Mouse (Mus musculus) urinary bladder, postnatal 25 days (tissue): ENCODE measurements around the gene Mmgt2.

Experiments used
- DNase-seq: peaks from one replicate; pipeline ENCODE4 v3.0.0; 2022; ENCODE audit warnings: low spot score

Mmgt2 gene

DNA sequence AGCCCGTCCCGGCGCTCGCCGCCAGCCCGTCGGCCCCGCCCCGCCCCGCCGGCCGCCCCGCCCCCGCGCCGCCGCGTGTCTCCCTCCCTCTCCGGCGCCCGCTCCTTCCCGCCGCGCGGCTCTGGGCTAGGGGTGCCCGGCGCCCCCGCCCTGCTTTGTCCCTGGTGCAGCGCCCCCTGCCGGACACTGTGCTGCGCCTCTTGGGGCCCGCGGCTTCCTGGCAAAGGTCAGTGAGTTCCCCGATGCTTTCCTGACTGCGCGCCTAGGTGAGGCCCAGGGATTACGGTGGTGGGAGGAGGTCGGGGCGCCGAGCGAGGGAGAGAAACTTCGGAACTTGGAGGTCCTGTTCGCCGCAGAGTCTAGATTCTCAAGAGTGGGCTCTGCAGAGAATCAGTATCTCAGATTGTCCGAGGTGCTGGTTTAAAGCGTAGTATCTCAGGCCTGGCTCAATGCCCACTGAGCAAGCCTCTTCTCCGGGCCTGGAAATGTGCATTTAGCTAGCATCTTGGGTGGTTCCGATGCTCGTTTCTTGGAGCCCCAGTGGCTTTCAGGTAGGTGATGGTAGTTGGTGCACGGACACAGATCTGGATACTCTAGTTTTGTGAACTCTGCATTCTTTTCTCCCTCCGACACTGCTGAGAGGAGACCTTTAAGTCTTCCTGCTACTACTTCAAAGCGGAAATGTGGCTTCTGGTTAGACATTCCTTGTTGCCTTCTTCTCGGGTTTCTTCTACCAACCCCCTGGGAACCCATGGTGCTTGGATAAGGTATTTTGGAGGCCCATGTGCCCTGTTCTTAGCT lies at the start of gene Mmgt2:
Gene Mmgt2 (plus strand): TSS at position 74 of the 801 bp plus-strand sequence.
- peak; percentile 99 for DNase-seq

DNA sequence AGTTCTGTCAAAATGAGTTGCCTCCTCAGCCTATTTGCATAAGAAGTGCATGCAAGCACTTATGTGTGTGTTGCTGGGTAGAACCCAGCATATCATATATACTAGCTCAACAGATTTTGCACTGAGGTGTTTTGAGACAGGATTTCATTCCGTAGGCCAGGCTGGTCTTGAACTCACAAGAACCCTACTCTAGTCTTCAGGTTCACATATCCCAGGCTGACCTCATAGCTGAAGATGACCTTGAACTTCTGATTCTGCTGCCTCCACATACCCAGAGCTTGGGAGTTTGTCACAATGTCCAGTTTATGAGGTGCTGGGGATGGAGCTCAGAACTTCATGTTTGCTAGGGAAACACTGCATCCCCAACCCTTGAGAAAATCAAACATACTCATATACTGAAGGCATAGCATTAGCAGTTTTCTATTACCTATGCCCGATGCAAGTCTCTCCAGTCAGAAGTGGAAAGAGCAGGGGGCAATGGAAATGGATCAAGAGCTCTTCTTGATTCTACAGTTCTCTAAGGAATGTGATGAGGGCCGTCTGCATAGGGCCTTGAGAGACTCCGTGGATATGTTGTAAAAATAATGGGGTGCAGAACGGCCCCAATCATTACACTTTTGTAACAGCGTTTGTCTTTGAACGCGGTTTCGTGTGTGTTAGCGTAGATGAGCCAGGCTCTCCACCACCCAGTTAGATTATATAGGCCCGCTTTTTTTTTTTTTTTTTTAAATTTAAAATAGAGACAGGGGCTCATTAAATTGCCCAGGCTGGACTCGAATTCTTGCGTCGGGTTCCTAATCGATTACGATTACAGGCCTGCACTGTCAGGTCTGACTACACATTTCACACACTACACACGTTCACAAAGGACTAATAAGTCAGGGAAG lies 46.5 kb upstream of the Mmgt2 start:
- DNase-seq: no peak

DNA sequence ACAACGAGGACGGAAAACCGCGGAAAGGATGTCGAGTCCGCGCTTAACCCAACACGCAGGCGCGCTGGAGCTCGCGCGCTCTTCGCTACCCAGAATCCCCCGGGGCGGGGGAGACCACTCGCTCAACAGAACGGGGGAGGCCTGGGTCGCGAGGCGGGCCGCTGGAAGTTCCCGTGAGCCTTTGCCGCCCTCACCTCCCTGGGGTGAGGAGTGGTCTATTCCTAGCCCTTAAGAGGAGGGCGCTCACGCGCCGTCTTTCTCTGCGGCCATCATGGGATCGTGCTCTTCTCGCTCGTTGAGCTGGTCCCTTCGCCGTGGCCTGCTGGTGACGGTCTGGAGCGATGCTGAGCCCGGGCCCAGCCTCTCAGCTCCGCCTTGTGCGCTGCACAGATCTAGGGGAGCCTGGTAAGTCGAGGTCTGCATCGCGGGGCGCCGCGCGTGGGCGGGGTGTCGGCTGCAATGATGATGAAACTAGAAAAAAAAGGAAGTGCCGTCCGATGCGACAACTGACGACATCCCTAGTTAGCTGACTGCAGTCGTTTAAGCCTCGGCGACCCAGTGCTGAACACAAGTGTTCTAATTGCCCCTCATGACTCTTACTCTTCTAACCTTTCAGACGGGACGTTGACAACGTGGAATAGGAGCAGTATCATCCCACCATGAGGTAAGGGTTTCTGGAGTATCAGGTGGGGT lies 45.7 kb upstream of the Mmgt2 start:
- DNase-seq: peak; percentile 94

DNA sequence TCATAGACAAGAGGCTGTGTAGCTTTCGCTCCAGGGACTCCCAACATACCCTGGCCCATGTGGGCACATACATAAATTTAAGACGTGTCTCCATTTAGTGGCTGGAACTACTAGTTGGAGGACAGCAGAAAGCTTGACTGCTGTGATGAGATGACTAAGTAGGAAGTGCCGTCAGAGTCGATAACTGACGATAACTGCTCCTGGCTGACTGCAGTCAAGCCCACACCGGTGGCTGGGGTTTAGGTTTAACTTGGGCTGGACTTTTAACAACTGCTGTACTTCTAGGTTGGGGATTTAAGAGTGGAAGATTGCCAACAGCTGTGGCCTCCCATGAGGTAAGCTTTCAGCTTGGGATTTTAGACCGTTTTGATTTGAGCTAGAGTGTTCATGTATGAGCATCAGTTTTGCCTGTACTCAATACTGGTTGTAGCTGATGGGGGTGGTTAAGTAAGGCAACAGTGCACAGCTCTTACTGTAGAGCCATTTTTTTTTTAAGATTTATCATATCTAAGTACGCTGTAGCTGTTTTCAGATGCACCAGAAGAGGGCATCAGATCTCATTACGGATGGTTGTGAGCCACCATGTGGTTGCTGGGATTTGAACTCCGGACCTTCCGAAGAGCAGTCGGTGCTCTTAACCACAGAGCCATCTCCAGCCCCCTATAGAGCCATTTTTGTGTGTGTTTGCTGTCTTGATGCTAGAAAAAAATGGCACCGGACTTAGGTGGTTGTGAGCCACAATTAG lies 45.0 kb upstream of the Mmgt2 start:
- no peak for DNase-seq

DNA sequence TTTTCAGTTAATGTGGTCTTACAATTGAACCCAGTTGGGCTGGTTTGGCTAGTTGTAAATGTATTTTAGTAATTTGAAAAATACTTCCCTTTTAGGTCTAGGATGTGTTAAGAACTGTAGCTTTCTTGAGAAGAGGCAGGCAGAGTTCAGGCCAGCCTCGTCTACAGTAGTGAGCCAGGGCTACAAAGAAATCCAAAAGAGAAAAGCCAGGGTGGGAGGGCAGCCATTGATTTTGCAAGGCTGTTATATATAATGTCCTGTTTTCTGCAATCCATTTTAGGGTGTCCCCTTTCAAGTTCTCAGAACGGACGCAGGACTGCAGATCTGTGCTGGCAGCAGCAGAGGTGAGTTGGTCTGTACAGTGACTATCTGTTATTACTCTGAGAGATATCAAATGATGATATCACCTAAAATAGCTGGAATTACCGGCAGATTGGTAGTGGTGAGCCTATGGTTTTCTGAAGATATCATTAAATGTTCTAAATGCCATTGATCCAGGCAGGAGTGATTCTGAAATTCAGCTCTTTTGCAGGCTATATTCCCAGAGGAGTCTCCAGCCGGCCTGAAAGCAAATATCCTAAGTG lies 44.2 kb upstream of the Mmgt2 start:
- DNase-seq: no peak

DNA sequence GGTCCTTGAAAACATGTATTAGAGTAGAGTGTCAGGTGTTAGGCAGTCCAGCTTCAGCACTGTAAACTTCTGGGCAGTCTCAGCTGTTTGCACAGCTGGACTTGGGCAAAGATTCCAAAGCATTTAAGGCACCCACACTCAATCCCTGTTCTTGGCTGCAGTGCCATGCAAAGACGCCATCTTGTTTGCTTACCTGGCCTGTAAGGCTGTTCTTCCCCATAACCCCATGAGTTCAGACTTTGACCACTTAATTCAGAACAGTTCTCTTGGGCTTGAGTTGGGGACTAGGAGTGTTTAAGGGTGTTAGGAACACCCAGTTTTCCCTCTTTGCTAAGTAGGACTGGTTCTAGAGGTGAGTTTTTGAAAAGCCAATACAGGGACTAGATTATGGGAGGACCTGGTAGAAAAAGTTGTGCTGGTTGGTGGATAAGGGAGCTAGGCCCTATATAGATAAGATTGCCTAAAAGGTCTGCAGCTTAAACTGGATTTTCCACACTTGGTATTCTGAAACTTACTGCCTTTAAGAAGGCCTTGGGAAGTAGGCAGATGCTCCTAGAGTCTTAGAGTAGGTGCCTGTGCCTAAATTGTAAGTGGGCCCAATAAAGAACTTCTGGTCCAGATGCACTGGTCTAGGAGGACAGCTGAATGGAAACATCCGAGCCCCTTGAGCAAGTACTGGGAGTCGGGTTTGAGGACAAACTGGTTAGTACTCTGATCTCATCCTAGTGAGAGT lies 43.4 kb upstream of the Mmgt2 start:
- DNase-seq: no peak

DNA sequence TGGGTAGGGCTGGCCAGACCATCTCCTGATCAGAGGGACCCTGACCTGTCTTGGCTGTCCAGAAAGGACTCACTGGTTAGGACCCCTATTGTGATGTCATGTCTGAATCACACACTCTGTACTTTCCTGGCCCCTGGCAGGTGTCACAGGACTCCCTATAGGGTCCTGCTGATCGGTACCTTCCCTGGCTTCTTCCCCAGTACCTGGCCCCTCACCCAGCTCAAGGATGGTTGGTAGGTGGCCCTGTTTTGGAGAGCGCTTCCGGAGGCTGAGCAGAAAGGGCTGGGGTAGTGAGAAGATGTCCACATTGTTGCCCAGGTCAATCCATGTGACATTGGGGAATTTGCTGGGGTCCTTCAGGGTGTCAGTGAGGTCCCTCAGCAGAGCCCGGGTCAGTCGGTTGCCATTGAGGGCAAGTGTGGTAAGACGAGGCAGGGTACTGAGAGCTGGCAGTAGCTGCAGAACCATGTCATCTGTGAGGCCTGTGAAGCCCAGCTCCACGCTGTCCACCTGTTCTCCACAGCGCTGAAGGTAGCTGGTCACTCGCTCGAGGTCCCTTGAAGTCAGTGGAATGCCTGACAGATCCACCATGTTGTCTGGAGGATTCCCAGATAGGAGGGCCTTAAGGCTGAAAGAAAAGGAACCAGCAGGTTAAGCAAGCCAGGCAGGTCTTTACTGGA lies 42.7 kb upstream of the Mmgt2 start:
- no peak for DNase-seq

DNA sequence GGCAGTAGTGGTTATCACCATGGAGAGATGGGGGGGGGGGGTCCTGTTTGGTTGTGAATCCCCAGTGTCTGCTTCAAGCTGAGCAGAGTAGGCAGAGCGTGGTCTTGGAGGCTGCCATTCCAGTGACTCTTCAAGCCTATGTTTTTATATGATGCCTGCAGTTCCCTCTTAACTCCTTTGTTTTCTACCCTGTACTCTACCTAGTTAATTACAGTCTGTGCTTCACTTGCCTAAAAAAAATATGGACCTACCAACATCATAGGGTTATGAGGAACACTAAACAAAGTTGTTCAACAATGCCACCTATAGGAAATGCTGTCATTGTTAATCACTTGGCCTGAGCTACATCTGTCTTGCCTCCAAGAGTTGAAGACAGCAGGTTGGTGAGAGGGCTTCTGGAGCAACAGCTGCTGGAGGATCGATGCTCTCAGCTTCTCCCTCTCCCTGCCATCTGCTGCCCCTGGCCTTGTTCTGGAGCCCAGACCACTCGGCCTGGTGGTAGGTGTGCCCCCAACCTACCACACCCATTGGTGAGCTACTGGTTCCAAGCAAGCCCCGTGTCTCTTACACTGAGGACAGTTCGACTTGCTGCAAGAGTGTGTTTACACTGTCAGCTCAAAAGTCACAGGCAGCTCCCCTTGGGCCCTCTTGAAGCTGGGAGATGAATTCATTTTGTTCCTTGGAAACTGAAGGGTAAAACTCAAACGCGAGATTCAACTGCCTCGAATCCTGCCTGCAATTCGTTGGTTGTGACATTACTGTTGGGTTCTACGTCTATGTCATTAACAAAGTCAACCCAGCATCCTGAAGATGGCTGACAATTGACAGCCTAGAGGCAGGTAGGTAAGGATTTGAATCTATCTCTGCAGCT lies 41.9 kb upstream of the Mmgt2 start:
- DNase-seq: no peak

DNA sequence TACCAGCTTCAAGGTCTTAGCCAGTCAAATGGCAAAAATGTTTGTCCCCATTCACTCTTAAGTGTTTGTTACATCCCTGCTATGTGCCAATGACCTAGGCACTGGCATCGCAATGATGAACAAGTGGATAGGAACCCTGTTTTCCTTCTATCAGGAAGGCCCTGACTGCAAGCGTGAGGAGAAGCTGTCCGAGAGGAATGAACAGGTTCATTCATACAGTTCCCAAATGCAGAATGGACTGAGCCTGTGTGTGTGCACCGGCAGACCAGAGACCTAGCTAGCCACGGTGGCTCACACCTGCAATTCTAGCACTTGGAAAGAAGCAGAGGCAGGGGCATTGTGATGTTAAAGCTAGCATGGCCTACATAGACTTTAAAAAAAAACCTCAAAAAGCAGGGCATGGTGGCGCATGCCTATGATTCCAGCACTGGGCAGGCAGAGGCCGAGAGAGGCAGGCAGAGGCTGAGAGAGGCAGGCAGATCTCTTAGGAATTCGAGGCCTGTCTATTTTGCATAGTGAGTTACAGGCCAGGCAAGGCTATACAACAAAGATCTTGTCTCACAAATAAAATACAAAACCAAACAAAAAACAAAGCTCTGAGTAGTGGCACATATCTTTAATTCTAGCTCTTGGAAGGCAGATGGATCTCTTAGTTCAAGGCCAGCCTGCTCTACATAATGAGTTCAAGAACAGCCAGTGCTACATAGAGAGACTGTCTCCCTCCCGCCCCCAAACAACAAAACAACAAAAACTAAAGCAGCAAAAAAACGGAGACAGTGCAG lies 41.1 kb upstream of the Mmgt2 start:
- DNase-seq: no peak

DNA sequence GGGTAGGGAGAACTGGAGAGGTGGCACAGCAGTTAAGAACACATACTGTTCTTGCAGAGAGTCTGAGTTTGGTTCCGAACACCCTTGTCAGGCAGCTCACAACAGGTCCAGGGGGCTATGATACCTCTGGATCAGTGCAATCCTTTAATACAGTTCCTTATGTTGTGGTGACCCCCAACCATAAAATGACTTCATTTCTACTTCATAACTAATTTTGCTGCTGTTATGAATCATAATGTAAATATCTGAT lies 40.6 kb upstream of the Mmgt2 start:
- no peak for DNase-seq

DNA sequence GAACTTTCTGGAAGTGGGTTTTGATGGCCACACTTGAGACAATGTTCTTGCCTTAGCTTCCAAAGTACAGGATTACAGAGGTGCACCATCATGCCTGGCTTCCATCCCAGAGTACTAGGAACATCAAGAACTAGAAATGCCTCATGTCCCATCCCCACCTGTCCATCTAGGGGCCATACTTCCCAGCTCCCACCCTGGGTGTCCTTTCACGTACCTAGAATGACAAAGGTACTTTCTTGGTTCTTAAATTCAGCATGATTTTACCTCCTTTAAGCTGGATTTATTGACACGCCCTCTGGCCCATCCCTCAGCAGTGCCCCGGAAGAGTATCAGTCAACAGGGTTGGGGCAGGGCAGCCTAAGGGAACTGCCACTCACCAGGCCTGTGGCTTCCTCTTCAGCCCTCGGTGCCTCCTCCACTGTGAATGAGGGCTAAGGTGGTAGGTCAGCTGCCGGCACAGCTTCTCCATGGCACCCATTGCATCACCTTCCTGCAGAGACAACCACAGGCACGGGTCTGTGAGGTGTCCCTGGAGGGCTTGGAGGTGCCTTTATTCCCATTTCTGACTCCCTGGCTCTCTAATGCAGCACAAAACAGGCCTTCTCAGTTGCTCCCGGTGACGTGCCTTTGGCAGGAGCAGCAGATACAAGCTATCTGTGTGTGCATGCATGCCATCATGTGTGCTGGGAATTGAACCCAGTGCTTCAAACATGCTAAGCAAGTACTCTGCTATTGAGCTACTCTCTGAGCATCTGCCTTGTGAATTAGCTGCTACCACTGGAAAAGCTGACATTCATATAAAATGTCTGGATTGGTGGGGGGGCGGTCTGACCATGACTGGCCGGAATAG lies 39.4 kb upstream of the Mmgt2 start:
- DNase-seq: no peak

DNA sequence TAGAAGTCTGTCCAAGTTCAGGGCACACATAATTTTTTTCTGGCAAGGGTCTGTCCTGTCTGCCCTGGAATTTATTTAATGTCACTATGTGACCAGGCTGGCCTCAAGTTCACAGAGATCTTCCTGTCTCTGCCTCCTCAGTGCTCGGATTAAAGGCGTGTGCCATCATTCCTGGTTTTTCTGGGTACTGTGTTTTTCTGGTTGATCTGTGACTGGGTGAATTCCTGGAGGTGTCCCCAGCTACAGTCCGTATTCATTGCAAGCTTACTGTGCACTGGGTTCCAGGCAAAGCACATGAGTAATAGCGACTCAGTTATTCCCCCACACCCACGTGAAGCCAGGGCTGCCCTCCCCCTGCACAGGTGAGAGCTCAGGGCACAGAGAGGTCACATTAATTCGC lies 38.2 kb upstream of the Mmgt2 start:
- DNase-seq: no peak

DNA sequence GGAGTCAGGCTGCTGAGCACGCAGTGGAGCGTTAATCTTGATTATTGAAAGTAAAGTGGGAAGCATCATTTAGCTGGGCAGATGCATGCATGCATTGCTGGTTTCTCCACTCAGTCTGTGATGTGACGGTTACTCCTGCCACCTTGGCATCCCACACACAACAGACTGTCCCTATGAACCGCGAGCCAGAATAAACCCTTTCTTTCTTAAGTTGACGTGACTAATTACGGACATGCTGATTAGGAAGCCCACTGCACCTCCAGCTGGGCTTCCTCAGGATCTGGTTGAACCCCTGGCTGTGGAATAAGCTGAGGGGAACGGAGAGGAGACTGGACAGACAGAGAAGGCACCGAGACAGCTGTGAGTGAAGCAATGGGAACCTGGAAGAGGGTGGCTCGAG lies 35.9 kb upstream of the Mmgt2 start:
- no peak for DNase-seq

DNA sequence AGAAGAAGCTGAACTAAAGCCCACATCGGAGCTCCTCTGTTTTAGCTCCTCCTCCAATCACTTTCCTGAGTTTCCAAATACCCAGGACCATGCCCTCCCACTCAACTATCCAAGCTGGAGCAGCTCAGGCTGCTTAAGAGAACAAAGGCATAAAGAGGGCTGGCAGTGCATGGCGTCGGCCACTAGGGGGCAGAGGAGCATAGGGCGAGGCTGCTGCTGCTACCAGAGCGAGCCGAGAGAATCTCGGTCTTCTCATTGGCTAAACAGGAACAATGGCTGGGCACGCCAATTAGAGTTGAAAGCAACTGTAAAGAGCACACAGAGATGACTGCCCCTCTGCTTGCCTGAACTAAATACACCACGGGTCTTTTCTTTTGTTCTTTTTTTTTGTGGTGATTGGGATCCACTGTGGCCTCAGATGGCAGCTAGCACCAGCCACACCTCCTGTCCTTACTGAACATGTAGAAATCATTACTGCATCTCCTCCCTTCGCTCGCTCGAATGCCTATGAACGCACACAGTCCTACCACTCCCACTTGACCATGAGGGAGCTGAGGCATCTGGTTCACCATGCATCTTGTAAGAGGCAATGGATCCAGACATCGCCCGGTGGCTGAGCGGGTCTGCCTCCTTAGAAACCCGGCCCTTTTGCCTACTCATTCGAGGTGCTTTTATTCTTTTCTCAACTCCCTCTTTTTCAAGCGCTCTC lies 34.7 kb upstream of the Mmgt2 start:
- peak; percentile 94 for DNase-seq

DNA sequence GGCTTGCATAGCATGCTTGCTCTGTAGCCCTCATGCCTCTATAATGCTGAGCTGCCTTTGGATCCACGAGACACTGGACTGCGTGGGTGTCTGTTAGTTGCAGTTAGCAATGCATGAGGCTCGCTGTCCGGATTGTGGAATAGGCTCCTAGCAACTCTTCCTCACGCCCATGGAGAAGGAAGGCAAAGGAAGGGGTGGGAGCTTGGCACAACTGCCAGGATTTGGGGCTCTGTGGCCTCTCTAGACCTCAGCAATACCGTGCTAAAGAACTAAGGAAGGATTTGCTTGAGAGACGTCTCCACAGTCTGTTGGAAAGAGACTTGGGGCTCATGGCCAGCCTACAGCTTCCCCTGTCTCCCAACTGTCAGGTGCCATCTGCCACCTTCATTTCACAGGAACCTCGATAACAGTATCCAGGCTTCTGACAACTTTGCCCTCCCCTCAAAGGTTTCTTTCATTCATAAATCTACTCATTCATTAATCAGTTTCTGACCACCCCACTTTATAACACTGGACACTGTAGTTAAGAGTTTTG lies 33.5 kb upstream of the Mmgt2 start:
- DNase-seq: no peak

DNA sequence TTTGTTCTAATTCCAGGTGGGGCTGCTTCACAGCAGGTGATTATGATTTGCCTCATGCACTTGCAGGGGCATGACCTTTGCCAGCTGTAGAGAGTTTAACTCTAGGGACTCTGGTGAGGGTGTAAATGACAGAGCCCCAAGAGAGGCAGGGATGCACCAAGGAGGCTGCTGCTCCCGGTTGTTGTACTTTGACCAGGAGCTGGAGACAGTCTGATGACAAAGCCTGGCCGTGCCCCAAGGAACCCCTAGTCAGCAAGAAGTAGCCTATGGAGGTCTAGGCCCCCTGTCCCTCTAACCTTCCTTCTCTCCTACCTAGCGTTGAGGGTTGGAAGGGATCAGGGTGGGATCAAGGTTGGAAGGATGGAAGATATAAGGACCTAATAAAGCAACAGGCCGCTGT lies 33.0 kb upstream of the Mmgt2 start:
- no peak for DNase-seq

DNA sequence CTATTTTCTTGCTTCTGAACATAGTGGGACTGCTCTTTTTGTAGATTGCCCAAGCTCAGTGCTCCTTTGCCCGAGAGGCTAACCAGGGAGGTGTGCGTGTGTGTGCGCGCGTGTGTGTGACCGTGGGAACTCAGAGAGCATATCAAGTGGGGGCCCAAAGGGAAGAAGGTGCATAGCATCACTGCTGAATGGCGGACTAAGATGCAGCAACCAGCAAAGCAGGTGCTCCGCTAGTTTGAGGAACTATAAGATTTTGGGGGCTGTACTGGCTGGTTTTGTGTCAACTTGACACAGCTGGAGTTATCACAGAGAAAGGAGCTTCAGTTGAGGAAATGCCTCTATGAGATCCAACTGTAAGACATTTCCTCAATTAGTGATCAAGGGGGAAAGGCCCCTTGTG lies 27.4 kb upstream of the Mmgt2 start:
- DNase-seq: no peak
